Mouse (Mus musculus): ENCODE measurements at regions not wholly inside any gene's neighbourhood (a gene's known extent, or its start where the extent isn't known, plus 50 kb on each side); places are given as distances from the start of the nearest gene placed in this dataset.

DNA sequence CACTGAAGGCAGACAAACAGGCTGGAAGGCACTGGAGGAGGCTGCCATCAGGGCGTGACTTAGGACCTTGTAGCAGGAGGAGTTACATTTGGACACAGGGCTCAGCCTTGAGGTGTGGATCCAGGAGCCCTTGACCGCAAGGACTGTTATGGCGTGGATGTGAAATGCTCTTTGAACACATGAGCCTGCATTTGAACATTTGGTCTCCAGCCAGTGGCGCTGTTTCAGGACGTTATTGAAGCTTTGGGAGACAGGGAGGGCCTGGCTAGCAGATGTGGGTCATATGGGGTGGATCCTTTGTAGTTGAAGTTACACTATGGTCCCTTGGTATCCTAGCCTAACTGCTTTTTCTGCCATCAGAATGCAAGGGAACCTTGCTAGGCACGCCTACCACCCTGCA is 87.0 kb upstream of the Twist2 start:
- Histone ChIP-seq H3K4me1 (ENCODE audit: control insufficient read depth, insufficient read depth, low read length) (no peaks in the 10 kb centered on the region), H3K36me3 (ENCODE audit: control insufficient read depth, insufficient read depth) (no peaks in the 10 kb centered on the region), H3K4me3 (ENCODE audit: low read length) (no peak overlapping the region), H3K27me3 (ENCODE audit: control insufficient read depth, insufficient read depth, low read length) (no peaks in the 10 kb centered on the region), H3K27ac (ENCODE audit: low read length) (no peak overlapping the region), H3K4me2 (ENCODE audit: low read depth, low read length) (no peak overlapping the region), H3K9me3 (replicated peaks; ENCODE audit: control insufficient read depth, low read length) (0 out of 2 replicates have a peak, but pooled peaks cover 2% of the 10 kb centered on the region), H3K9ac (ENCODE audit: low read length) (no peak overlapping the region)
- no peak for ATAC-seq (replicated peaks; ENCODE audit: extremely low read depth, insufficient read depth, low FRiP score)
- WGBS, result 77% methylated on average over 6 of the region's 6 CpGs

DNA sequence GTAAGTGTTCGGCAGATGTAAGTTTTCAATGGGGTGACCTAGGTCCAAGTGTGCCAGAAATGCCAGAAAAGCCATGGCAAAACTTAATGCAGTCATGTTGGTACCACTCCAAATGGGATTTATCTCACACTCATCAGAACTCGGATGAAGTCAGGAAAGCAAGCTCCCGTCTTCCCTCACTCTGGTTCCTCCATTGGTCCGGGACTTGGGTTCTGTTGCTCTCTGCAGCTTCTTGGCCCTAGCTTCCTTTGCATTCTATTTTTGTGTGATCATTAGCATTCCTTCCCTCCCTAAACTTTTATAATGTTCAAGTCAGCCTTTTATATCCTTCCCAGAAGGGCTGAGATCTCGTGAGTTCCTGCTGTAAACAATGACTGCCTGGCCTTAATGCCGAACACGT is 85.9 kb upstream of the Twist2 start:
- H3K27me3 ChIP-seq (ENCODE audit: control insufficient read depth, insufficient read depth, low read length), result no peaks in the 10 kb centered on the region
- no peak overlapping the region for H3K4me2 ChIP-seq (ENCODE audit: low read depth, low read length)
- H3K9ac ChIP-seq (ENCODE audit: low read length), result no peak overlapping the region
- H3K27ac ChIP-seq (ENCODE audit: low read length), result no peak overlapping the region
- WGBS, result 55% methylated on average over 7 of the region's 7 CpGs
- H3K9me3 ChIP-seq (replicated peaks; ENCODE audit: control insufficient read depth, low read length), result 0 out of 2 replicates have a peak, but pooled peaks cover 2% of the 10 kb centered on the region
- H3K36me3 ChIP-seq (ENCODE audit: control insufficient read depth, insufficient read depth), result no peaks in the 10 kb centered on the region
- no peak overlapping the region for H3K4me3 ChIP-seq (ENCODE audit: low read length)
- ATAC-seq (replicated peaks; ENCODE audit: extremely low read depth, insufficient read depth, low FRiP score), result no peak
- H3K4me1 ChIP-seq (ENCODE audit: control insufficient read depth, insufficient read depth, low read length), result no peaks in the 10 kb centered on the region

DNA sequence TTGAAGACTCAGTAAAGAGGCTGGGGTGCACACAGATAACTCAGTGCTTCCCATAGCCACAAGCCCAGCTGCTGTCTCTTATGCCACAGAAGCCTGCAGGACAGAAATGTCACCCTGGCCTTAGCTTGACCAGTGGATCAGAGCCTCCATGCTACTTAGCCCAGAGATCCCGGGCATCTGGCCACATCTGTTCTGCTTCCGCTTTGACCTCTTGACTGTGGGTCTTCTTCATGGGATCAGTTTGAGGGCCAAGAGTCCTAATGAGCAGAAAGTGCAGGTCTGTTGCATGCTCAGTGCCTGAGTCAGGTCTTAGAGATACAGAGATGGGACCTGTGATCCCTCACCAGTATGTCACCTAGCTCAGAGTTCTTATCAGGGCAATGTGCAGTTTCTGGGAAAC is 85.5 kb upstream of the Twist2 start:
- H3K4me2 ChIP-seq (ENCODE audit: low read depth, low read length), result no peak overlapping the region
- H3K36me3 ChIP-seq (ENCODE audit: control insufficient read depth, insufficient read depth), result no peaks in the 10 kb centered on the region
- H3K4me3 ChIP-seq (ENCODE audit: low read length), result no peak overlapping the region
- H3K27me3 ChIP-seq (ENCODE audit: control insufficient read depth, insufficient read depth, low read length), result no peaks in the 10 kb centered on the region
- 73% methylated on average over 2 of the region's 2 CpGs for WGBS
- H3K9ac ChIP-seq (ENCODE audit: low read length), result no peak overlapping the region
- no peak overlapping the region for H3K27ac ChIP-seq (ENCODE audit: low read length)
- H3K4me1 ChIP-seq (ENCODE audit: control insufficient read depth, insufficient read depth, low read length), result no peaks in the 10 kb centered on the region
- no peak for ATAC-seq (replicated peaks; ENCODE audit: extremely low read depth, insufficient read depth, low FRiP score)
- 0 out of 2 replicates have a peak, but pooled peaks cover 2% of the 10 kb centered on the region for H3K9me3 ChIP-seq (replicated peaks; ENCODE audit: control insufficient read depth, low read length)

DNA sequence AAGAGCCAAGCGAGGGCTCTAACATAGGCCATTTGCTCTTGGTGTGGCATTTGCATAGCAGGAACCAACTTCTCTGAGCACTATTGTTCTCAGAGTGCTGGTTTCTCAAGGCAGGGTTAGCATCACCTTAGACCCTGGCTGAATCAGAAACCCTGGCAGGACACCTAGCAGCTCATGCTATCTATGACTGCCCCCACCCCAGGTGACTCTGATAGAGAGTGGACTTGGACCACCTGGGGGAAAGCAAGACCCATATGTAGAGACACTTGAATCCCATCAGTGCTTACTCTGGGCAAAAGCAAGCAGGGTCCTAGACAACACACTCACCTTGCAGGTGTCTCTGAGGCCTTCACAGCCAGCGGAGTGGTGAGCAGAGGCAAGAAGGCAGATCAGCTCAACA is 84.4 kb upstream of the Twist2 start:
- Histone ChIP-seq H3K4me3 (ENCODE audit: low read length) (no peak overlapping the region), H3K4me1 (ENCODE audit: control insufficient read depth, insufficient read depth, low read length) (no peaks in the 10 kb centered on the region), H3K4me2 (ENCODE audit: low read depth, low read length) (no peak overlapping the region), H3K9me3 (replicated peaks; ENCODE audit: control insufficient read depth, low read length) (0 out of 2 replicates have a peak, but pooled peaks cover 2% of the 10 kb centered on the region), H3K27me3 (ENCODE audit: control insufficient read depth, insufficient read depth, low read length) (no peaks in the 10 kb centered on the region), H3K36me3 (ENCODE audit: control insufficient read depth, insufficient read depth) (no peaks in the 10 kb centered on the region), H3K27ac (ENCODE audit: low read length) (no peak overlapping the region), H3K9ac (ENCODE audit: low read length) (no peak overlapping the region)
- 94% methylated on average over 2 of the region's 2 CpGs for whole genome bisulfite sequencing
- no peak for ATAC-seq (replicated peaks; ENCODE audit: extremely low read depth, insufficient read depth, low FRiP score)

DNA sequence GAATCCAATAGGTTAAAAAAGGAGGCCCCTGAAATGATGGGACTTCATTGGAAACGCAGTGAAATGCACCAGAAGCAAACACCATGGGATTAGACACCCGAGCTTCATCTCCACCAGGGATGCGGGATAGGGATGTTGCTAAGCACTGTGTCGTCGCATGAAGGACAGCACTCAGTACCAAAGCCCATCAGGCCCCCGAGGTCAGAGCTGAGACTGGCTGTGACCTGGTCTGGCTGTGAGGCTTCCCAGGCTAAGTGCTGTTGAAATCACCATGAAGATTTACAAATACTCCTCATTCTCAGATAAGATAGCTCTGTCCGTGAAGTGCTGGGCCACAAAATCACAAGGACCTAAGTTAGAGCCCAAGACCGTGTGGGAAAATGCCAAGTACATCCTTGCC is 83.3 kb upstream of the Twist2 start:
- Histone ChIP-seq H3K4me2 (ENCODE audit: low read depth, low read length) (no peak overlapping the region), H3K9me3 (replicated peaks; ENCODE audit: control insufficient read depth, low read length) (no peaks in the 10 kb centered on the region), H3K4me1 (ENCODE audit: control insufficient read depth, insufficient read depth, low read length) (no peaks in the 10 kb centered on the region), H3K27me3 (ENCODE audit: control insufficient read depth, insufficient read depth, low read length) (no peaks in the 10 kb centered on the region), H3K27ac (ENCODE audit: low read length) (no peak overlapping the region), H3K9ac (ENCODE audit: low read length) (no peak overlapping the region), H3K4me3 (ENCODE audit: low read length) (no peak overlapping the region), H3K36me3 (ENCODE audit: control insufficient read depth, insufficient read depth) (no peaks in the 10 kb centered on the region)
- ATAC-seq (replicated peaks; ENCODE audit: extremely low read depth, insufficient read depth, low FRiP score), result no peak
- 49% methylated on average over 8 of the region's 8 CpGs for WGBS

DNA sequence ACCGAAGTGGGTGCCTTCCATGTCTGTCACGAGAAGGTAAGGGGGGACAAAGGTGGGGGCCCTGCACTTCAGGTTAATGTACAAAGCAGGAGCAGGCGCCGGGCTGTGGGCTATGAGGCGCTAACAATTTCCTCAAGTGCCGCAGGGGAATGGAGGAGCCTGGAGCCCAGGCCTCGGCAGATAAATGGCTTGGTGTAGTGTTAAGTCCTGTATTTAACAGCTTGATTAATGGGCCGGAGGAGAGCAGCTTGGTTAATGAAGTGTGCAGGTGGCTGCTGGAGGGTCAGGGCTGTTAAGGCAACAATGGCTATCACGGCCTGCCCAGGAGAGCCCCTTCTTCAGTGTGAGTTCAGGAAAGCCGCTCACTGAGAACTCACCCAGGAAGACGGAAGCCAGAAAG is 72.0 kb upstream of the Twist2 start:
- Histone ChIP-seq H3K27ac (ENCODE audit: low read length) (no peak overlapping the region), H3K36me3 (ENCODE audit: control insufficient read depth, insufficient read depth) (no peaks in the 10 kb centered on the region), H3K9ac (ENCODE audit: low read length) (no peak overlapping the region), H3K4me3 (ENCODE audit: low read length) (no peak overlapping the region), H3K4me2 (ENCODE audit: low read depth, low read length) (no peak overlapping the region), H3K4me1 (ENCODE audit: control insufficient read depth, insufficient read depth, low read length) (no peaks in the 10 kb centered on the region), H3K9me3 (replicated peaks; ENCODE audit: control insufficient read depth, low read length) (no peaks in the 10 kb centered on the region), H3K27me3 (ENCODE audit: control insufficient read depth, insufficient read depth, low read length) (no peaks in the 10 kb centered on the region)
- WGBS, result 69% methylated on average over 11 of the region's 11 CpGs
- ATAC-seq (replicated peaks; ENCODE audit: extremely low read depth, insufficient read depth, low FRiP score), result no peak

DNA sequence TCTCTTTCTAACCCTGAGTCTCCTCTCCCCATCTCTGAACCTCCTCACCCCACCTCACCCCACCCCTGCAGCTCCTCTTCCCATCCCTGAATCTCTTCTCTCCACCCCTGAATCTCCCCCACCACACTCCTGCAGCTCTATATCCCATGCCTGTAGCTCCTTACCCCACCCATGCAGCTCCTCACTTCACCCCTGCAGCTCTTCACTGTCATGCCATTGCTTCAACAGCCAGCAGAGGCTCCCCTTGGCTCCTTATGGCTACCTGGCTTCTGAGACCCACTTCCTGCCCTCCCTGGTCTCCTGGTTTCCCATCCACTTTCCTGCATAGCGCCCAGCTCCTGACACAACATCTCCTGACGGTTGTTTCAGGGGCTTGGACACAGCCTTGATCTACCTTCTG is 71.0 kb upstream of the Twist2 start:
- no peak overlapping the region for H3K4me3 ChIP-seq (ENCODE audit: low read length)
- 61% methylated on average over 2 of the region's 2 CpGs for WGBS
- no peaks in the 10 kb centered on the region for H3K4me1 ChIP-seq (ENCODE audit: control insufficient read depth, insufficient read depth, low read length)
- no peak overlapping the region for H3K9ac ChIP-seq (ENCODE audit: low read length)
- no peaks in the 10 kb centered on the region for H3K9me3 ChIP-seq (replicated peaks; ENCODE audit: control insufficient read depth, low read length)
- H3K27me3 ChIP-seq (ENCODE audit: control insufficient read depth, insufficient read depth, low read length), result no peaks in the 10 kb centered on the region
- H3K4me2 ChIP-seq (ENCODE audit: low read depth, low read length), result no peak overlapping the region
- no peak overlapping the region for H3K27ac ChIP-seq (ENCODE audit: low read length)
- ATAC-seq (replicated peaks; ENCODE audit: extremely low read depth, insufficient read depth, low FRiP score), result no peak
- no peaks in the 10 kb centered on the region for H3K36me3 ChIP-seq (ENCODE audit: control insufficient read depth, insufficient read depth)

DNA sequence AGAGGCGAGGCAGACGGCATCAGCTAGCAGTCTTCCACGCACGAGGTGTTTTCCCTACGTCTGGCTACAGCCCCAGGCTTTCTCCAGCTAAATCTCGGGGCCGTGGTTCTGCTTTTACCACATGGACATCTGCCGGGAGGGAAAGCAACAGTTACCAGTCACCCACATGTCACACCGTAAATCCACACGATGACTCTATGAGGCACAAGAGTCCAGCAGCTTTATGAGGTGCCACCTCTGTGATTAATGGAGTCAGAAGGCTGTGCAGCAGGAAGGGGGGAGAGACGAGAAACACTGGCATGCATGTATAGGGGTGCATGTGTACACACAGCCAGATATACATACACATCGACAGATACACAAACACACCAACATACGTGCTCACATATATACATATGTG is 69.6 kb upstream of the Twist2 start:
- no peak overlapping the region for H3K4me2 ChIP-seq (ENCODE audit: low read depth, low read length)
- H3K4me3 ChIP-seq (ENCODE audit: low read length), result no peak overlapping the region
- no peaks in the 10 kb centered on the region for H3K36me3 ChIP-seq (ENCODE audit: control insufficient read depth, insufficient read depth)
- no peaks in the 10 kb centered on the region for H3K9me3 ChIP-seq (replicated peaks; ENCODE audit: control insufficient read depth, low read length)
- H3K27ac ChIP-seq (ENCODE audit: low read length), result no peak overlapping the region
- WGBS, result 68% methylated on average over 13 of the region's 13 CpGs
- ATAC-seq (replicated peaks; ENCODE audit: extremely low read depth, insufficient read depth, low FRiP score), result no peak
- H3K9ac ChIP-seq (ENCODE audit: low read length), result no peak overlapping the region
- H3K27me3 ChIP-seq (ENCODE audit: control insufficient read depth, insufficient read depth, low read length), result no peaks in the 10 kb centered on the region
- no peaks in the 10 kb centered on the region for H3K4me1 ChIP-seq (ENCODE audit: control insufficient read depth, insufficient read depth, low read length)

DNA sequence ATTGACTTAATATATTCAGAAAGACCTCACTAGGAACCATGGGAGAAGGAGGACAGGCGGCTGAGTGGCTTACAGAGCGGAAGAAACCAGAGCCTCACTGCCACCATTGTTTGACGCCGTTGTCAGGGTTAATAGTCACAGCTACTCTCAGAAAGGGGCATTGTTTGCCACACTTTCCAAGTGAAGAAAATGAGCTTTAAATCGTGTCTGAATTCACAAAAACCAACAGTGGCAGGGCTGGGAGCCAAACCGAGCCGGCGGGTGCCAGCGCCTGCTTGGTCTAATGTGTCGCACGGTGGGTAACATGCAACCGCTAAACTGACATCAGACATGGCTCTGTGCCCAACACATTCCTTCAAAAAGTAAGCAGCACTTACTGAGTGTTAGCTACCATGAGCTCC is 68.8 kb upstream of the Twist2 start:
- 69% methylated on average over 12 of the region's 12 CpGs for WGBS

DNA sequence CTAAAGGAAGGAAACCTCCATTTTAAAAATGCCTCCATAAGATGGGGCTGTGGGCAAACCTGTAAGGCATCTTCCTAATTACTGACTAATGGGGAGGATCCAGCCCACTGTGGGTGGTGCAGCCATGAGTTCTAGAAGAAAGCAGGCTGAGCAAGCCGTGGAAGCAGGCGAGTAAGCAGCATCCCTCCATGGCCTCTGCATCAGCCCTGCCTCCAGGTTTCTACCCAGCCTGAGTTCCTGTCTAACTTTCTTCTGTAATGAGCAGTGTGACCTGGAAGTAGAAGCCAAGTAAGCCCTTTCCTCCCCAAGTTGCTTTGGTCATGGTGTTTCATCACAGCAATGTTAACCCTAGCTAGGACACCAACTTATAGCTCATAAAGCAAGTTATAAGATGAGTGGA is 66.5 kb upstream of the Twist2 start:
- ATAC-seq (replicated peaks; ENCODE audit: extremely low read depth, insufficient read depth, low FRiP score), result no peak
- H3K36me3 ChIP-seq (ENCODE audit: control insufficient read depth, insufficient read depth), result no peaks in the 10 kb centered on the region
- 78% methylated on average over 2 of the region's 2 CpGs for WGBS

More for the DNA sequence above, 68.8 kb upstream of the Twist2 start:
- Histone ChIP-seq H3K27me3 (ENCODE audit: control insufficient read depth, insufficient read depth, low read length) (no peaks in the 10 kb centered on the region), H3K36me3 (ENCODE audit: control insufficient read depth, insufficient read depth) (no peaks in the 10 kb centered on the region), H3K4me2 (ENCODE audit: low read depth, low read length) (no peak overlapping the region), H3K4me1 (ENCODE audit: control insufficient read depth, insufficient read depth, low read length) (no peaks in the 10 kb centered on the region), H3K27ac (ENCODE audit: low read length) (no peak overlapping the region), H3K9me3 (replicated peaks; ENCODE audit: control insufficient read depth, low read length) (no peaks in the 10 kb centered on the region), H3K4me3 (ENCODE audit: low read length) (no peak overlapping the region), H3K9ac (ENCODE audit: low read length) (no peak overlapping the region)
- no peak for ATAC-seq (replicated peaks; ENCODE audit: extremely low read depth, insufficient read depth, low FRiP score)

More for the DNA sequence above, 66.5 kb upstream of the Twist2 start:
- Histone ChIP-seq H3K4me3 (ENCODE audit: low read length) (no peak overlapping the region), H3K27me3 (ENCODE audit: control insufficient read depth, insufficient read depth, low read length) (no peaks in the 10 kb centered on the region), H3K4me1 (ENCODE audit: control insufficient read depth, insufficient read depth, low read length) (no peaks in the 10 kb centered on the region), H3K9ac (ENCODE audit: low read length) (no peak overlapping the region), H3K9me3 (replicated peaks; ENCODE audit: control insufficient read depth, low read length) (no peaks in the 10 kb centered on the region), H3K4me2 (ENCODE audit: low read depth, low read length) (no peak overlapping the region), H3K27ac (ENCODE audit: low read length) (no peak overlapping the region)
